Mouse (Mus musculus): ENCODE results near the gene Ppargc1a.

The Ppargc1a gene

GRCm38 (mm10) chr5:51497910-51498517 lies 69.5 kb downstream of the Ppargc1a start:
- DNase-seq (ENCODE audit: low spot score), result no peak

- DNase-seq (ENCODE audit: low spot score), result no peak
Measured at GRCm38 (mm10) chr5:51495446-51495845, 72.1 kb downstream of the Ppargc1a start.

GRCm38 (mm10) chr5:51494358-51494876 lies 73.1 kb downstream of the Ppargc1a start:
- no peak for DNase-seq (ENCODE audit: low spot score)

GRCm38 (mm10) chr5:51483768-51484167 lies 83.8 kb downstream of the Ppargc1a start:
- no peak for DNase-seq (ENCODE audit: low spot score)

GRCm38 (mm10) chr5:51479859-51480258 lies 87.7 kb downstream of the Ppargc1a start:
- DNase-seq (ENCODE audit: low spot score), result no peak

- no peak for DNase-seq (ENCODE audit: low spot score)
Measured at GRCm38 (mm10) chr5:51479456-51479855, 88.1 kb downstream of the Ppargc1a start.

GRCm38 (mm10) chr5:51478319-51478994 lies 89.1 kb downstream of the Ppargc1a start:
- DNase-seq (ENCODE audit: low spot score), result peak; percentile 72

- no peak for DNase-seq (ENCODE audit: low spot score)
Measured at GRCm38 (mm10) chr5:51477140-51477539, 90.4 kb downstream of the Ppargc1a start.

GRCm38 (mm10) chr5:51475034-51475541 lies 92.4 kb downstream of the Ppargc1a start:
- no peak for DNase-seq (ENCODE audit: low spot score)

GRCm38 (mm10) chr5:51471614-51472013 lies 95.9 kb downstream of the Ppargc1a start:
- no peak for DNase-seq (ENCODE audit: low spot score)

- no peak for DNase-seq (ENCODE audit: low spot score)
Measured at GRCm38 (mm10) chr5:51466036-51466435, 101.5 kb downstream of the Ppargc1a start.

GRCm38 (mm10) chr5:51452033-51452432 lies 115.5 kb downstream of the Ppargc1a start:
- no peak for DNase-seq (ENCODE audit: low spot score)

- no peak for DNase-seq (ENCODE audit: low spot score)
Measured at GRCm38 (mm10) chr5:51447631-51448030, 119.9 kb downstream of the Ppargc1a start.

GRCm38 (mm10) chr5:51446299-51447090 lies 121.0 kb downstream of the Ppargc1a start:
- no peak for DNase-seq (ENCODE audit: low spot score)

- no peak for DNase-seq (ENCODE audit: low spot score)
Measured at GRCm38 (mm10) chr5:51445726-51446125, 121.8 kb downstream of the Ppargc1a start.

GRCm38 (mm10) chr5:51439773-51440172 lies 127.8 kb downstream of the Ppargc1a start:
- peak; percentile 3 for DNase-seq (ENCODE audit: low spot score)

GRCm38 (mm10) chr5:51433905-51434304 lies 133.6 kb downstream of the Ppargc1a start:
- DNase-seq (ENCODE audit: low spot score), result no peak

- DNase-seq (ENCODE audit: low spot score), result no peak
Measured at GRCm38 (mm10) chr5:51432532-51432931, 135.0 kb downstream of the Ppargc1a start.

- DNase-seq (ENCODE audit: low spot score), result no peak
Measured at GRCm38 (mm10) chr5:51432031-51432430, 135.5 kb downstream of the Ppargc1a start.

GRCm38 (mm10) chr5:51426406-51426805 lies 141.1 kb downstream of the Ppargc1a start:
- no peak for DNase-seq (ENCODE audit: low spot score)

- DNase-seq (ENCODE audit: low spot score), result no peak
Measured at GRCm38 (mm10) chr5:51416377-51416776, 151.1 kb downstream of the Ppargc1a start.

- DNase-seq (ENCODE audit: low spot score), result no peak
Measured at GRCm38 (mm10) chr5:51415456-51415855, 152.1 kb downstream of the Ppargc1a start.

All from embryo, embryonic 10.5 days (tissue).